Mouse (Mus musculus) limb, embryonic 10.5 days (tissue): ENCODE data around the gene Ggact. TPM values are rescaled to one million over a fixed set of nuclear protein-coding genes. Genes with fewer than 3 reads are reported as not detected.

ENCODE experiments used
- DNase-seq: peaks from one replicate; pipeline ENCODE4 v3.0.0-alpha.2; 2017; ENCODE audit warnings: low spot score
- H3K27ac ChIP-seq: fragments of 300-500 bp; sonication (generic); 2 replicates; pipeline ENCODE4 v1.5.1; 2016; ENCODE audit warnings: mild to moderate bottlenecking
- H3K27me3 ChIP-seq: fragments of 300-500 bp; sonication (generic); 2 replicates; pipeline ENCODE4 v1.6.1; 2016; ENCODE audit warnings: low read depth, mild to moderate bottlenecking; ENCODE audit not compliant: poor library complexity, severe bottlenecking
- H3K36me3 ChIP-seq: fragments of 300-500 bp; sonication (generic); 2 replicates; pipeline ENCODE4 v1.6.1; 2016; ENCODE audit warnings: mild to moderate bottlenecking, moderate library complexity
- H3K4me1 ChIP-seq: fragments of 300-500 bp; sonication (generic); 2 replicates; pipeline ENCODE4 v1.6.1; 2016
- H3K4me3 ChIP-seq: fragments of 300-500 bp; sonication (generic); 2 replicates; pipeline ENCODE4 v1.5.1; 2016; ENCODE audit warnings: mild to moderate bottlenecking, moderate library complexity
- H3K9me3 ChIP-seq: fragments of 300-500 bp; sonication (generic); replicated peaks from 2 replicates; pipeline ENCODE4 v1.6.1; 2016; ENCODE audit warnings: mild to moderate bottlenecking
- WGBS: fragments of 180-500 bp; shearing (Covaris S2); methylation state at CpG from one replicate; pipeline ENCODE4 v1.1.7; 2016; 5-methylcytosine and 5-hydroxymethylcytosine counted together
- polyA plus RNA-seq: library from polyadenylated mRNA; unstranded; fragments of >200 nt; fragmentation: Nextera tagmentation; extraction: Ambion mirVana; gene quantifications from 2 replicates; pipeline ENCODE4 v1.2.1, GENCODE M21; 2016

The Ggact gene
- polyA plus RNA-seq, 1 experiment from 2014 or later, result 8.0 TPM

GRCm38 (mm10) chr14:122766448-122766847, 147.1 kb downstream of the Ggact start:
- no peaks in the 10 kb centered on the region for H3K27me3 ChIP-seq
- DNase-seq, result no peak
- H3K27ac ChIP-seq, result no peak overlapping the region
- H3K4me3 ChIP-seq, result no peak overlapping the region
- H3K36me3 ChIP-seq, result no peaks in the 10 kb centered on the region
- WGBS, result 92% methylated on average over 5 of the region's 5 CpGs
- H3K4me1 ChIP-seq, result no peaks in the 10 kb centered on the region
- no peaks in the 10 kb centered on the region for H3K9me3 ChIP-seq

Other genes with a start within 250 kb of the Ggact start
- 21.2 and 31.1 TPM in 2 replicates for gene Tmtc4, start 70.3 kb upstream of the Ggact start, polyA plus RNA-seq